Comparison of ENCODE assay signal across 1 mouse cellular context in genomic region chr3:96787784-96788183, GRCm38 (mm10).
TF ChIP-seq lines count a peak whose summit lies in the region.

No protein-coding gene starts in this region.

TF ChIP-seq in MEL, 35 proteins besides CTCF, POLR2A, EP300 and RAD21 (continued from another document):
- no peak for TF ChIP-seq JUND (IDR thresholded peaks at IDR 0.05; ENCODE audit: low read depth, low read length)
- no peak for TF ChIP-seq UBTF (IDR thresholded peaks at IDR 0.05; ENCODE audit: borderline replicate concordance, insufficient read depth, low read depth, low read length)
- TF ChIP-seq MYC (IDR thresholded peaks at IDR 0.05; ENCODE audit: low read depth, low read length) = 0 out of 2 replicates have a peak, but pooled peaks have one; percentile 55
- TF ChIP-seq MAFK (IDR thresholded peaks at IDR 0.05; ENCODE audit: borderline replicate concordance, low read depth, low read length) = peak; percentile 66; the same call in 1 of the 2 replicates
- no peak for TF ChIP-seq ZMIZ1 (IDR thresholded peaks at IDR 0.05; ENCODE audit: low read depth, low read length)
- no peak for TF ChIP-seq MEF2A (IDR thresholded peaks at IDR 0.05; ENCODE audit: extremely low read depth, insufficient replicate concordance, low read depth, low read length, poor library complexity, severe bottlenecking)
- no peak for TF ChIP-seq ZC3H11A (IDR thresholded peaks at IDR 0.05; ENCODE audit: low read depth, low read length)
- TF ChIP-seq GATA1 (IDR thresholded peaks at IDR 0.05; ENCODE audit: low read depth, low read length) = no peak
- no peak for TF ChIP-seq RCOR1 (IDR thresholded peaks at IDR 0.05; ENCODE audit: low read depth, low read length)
- no peak; the same call in 1 of the 2 replicates for TF ChIP-seq MAX (IDR thresholded peaks at IDR 0.05; ENCODE audit: low read length)
- TF ChIP-seq USF2 (IDR thresholded peaks at IDR 0.05; ENCODE audit: borderline replicate concordance in 1 of 2, insufficient read depth in 1 of 2, low read depth in 1 of 2, low read length in 2 of 2) = no peak
- peak; percentile 63 for TF ChIP-seq GABPA (IDR thresholded peaks at IDR 0.05; ENCODE audit: low read depth, low read length)
- TF ChIP-seq POLR2AphosphoS5 (IDR thresholded peaks at IDR 0.05; ENCODE audit: borderline replicate concordance, low read depth, low read length) = no peak
- TF ChIP-seq NRF1 (IDR thresholded peaks at IDR 0.05; ENCODE audit: insufficient read depth, low read depth, low read length, poor library complexity, severe bottlenecking) = no peak
